Mouse (Mus musculus): ENCODE data around the gene 1700042G07Rik. TPM values are rescaled to one million over a fixed set of nuclear protein-coding genes. Genes with fewer than 3 reads are reported as not detected.
"Not testable (repeated sequence)": the region's sequence is repeated elsewhere in the genome, so short reads cannot be mapped to it uniquely, and the experiment has no call there.

Gene 1700042G07Rik
- total and polyA plus RNA-seq, 2 experiments from 2014 or later: not detected

- DNase-seq (ENCODE audit: low spot score) (no peak), ATAC-seq (ENCODE audit: low FRiP score) (no peak)
- no peak for TF ChIP-seq CTCF (IDR thresholded peaks at IDR 0.05)
- Histone ChIP-seq H3K9ac (replicated peaks; ENCODE audit: low read length, poor library complexity, severe bottlenecking) (no peak overlapping the region), H3K9me3 (ENCODE audit: low read length) (no peaks in the 10 kb centered on the region), H3K27me3 (ENCODE audit: insufficient read depth, low read length) (no peaks in the 10 kb centered on the region), H3K27ac (ENCODE audit: low read depth, low read length) (no peak overlapping the region), H3K4me1 (ENCODE audit: insufficient read depth, low read length) (no peaks in the 10 kb centered on the region), H3K4me2 (ENCODE audit: low read depth, low read length, poor library complexity, severe bottlenecking) (no peak overlapping the region), H3K4me3 (ENCODE audit: low read depth, low read length) (no peak overlapping the region), H3K36me3 (ENCODE audit: insufficient read depth, low read length) (no peaks in the 10 kb centered on the region)
- 72% methylated on average over 3 of the region's 3 CpGs for WGBS
Observed at GRCm38 (mm10) chr4:116204422-116204821, 31.2 kb downstream of the 1700042G07Rik start.

GRCm38 (mm10) chr4:116206531-116206930 lies 33.4 kb downstream of the 1700042G07Rik start:
- 89% methylated on average over 4 of the region's 4 CpGs for WGBS
- no peaks in the 10 kb centered on the region for H3K4me1 ChIP-seq (ENCODE audit: insufficient read depth, low read length)
- H3K27me3 ChIP-seq (ENCODE audit: insufficient read depth, low read length): no peaks in the 10 kb centered on the region
- no peak overlapping the region for H3K4me2 ChIP-seq (ENCODE audit: low read depth, low read length, poor library complexity, severe bottlenecking)
- TF ChIP-seq CTCF (IDR thresholded peaks at IDR 0.05): no peak
- no peaks in the 10 kb centered on the region for H3K9me3 ChIP-seq (ENCODE audit: low read length)
- no peak overlapping the region for H3K27ac ChIP-seq (ENCODE audit: low read depth, low read length)
- no peaks in the 10 kb centered on the region for H3K36me3 ChIP-seq (ENCODE audit: insufficient read depth, low read length)
- no peak overlapping the region for H3K4me3 ChIP-seq (ENCODE audit: low read depth, low read length)
- ATAC-seq (ENCODE audit: low FRiP score) (no peak), DNase-seq (ENCODE audit: low spot score) (no peak)
- H3K9ac ChIP-seq (replicated peaks; ENCODE audit: low read length, poor library complexity, severe bottlenecking): no peak overlapping the region

DNA sequence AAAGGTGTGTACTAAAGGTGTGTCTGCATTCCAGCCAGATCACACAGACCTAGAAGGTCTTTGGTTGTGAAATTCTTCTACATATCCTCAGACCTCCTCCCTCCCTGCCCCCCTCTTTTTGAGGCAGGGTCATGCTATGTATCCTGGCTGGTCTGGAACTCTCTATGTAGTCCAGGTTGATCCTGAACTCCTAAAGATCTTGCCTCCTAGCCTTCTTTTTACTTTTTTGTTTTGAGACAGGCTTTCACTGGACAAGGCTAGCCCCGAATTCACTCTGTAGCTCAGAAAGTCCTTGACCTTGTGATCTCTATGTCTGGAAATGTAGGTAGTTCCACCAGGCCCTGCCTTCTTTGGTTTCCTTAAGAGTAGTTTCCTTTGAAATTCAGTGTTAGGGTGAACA lies 35.7 kb downstream of the 1700042G07Rik start:
- ATAC-seq (ENCODE audit: low FRiP score): no peak

GRCm38 (mm10) chr4:116215895-116216605 lies 42.9 kb downstream of the 1700042G07Rik start:
- no peak overlapping the region for H3K4me2 ChIP-seq (ENCODE audit: low read depth, low read length, poor library complexity, severe bottlenecking)
- 89% methylated on average over 2 of the region's 2 CpGs for WGBS
- H3K36me3 ChIP-seq (ENCODE audit: insufficient read depth, low read length): no peaks in the 10 kb centered on the region
- no peaks in the 10 kb centered on the region for H3K27me3 ChIP-seq (ENCODE audit: insufficient read depth, low read length)
- H3K9ac ChIP-seq (replicated peaks; ENCODE audit: low read length, poor library complexity, severe bottlenecking): no peak overlapping the region
- H3K4me1 ChIP-seq (ENCODE audit: insufficient read depth, low read length): peaks cover 4% of the 10 kb centered on the region; the same call in 1 of the 2 replicates
- no peak for DNase-seq (ENCODE audit: low spot score)
- H3K4me3 ChIP-seq (ENCODE audit: low read depth, low read length): no peak overlapping the region
- no peak overlapping the region for H3K27ac ChIP-seq (ENCODE audit: low read depth, low read length)
- no peaks in the 10 kb centered on the region for H3K9me3 ChIP-seq (ENCODE audit: low read length)
- TF ChIP-seq CTCF (IDR thresholded peaks at IDR 0.05): no peak
- ATAC-seq (ENCODE audit: low FRiP score): no peak

More for the DNA sequence above, 35.7 kb downstream of the 1700042G07Rik start:
- Histone ChIP-seq H3K27me3 (ENCODE audit: insufficient read depth, low read length) (no peaks in the 10 kb centered on the region), H3K27ac (ENCODE audit: low read depth, low read length) (no peak overlapping the region), H3K4me1 (ENCODE audit: insufficient read depth, low read length) (no peaks in the 10 kb centered on the region), H3K36me3 (ENCODE audit: insufficient read depth, low read length) (no peaks in the 10 kb centered on the region), H3K4me3 (ENCODE audit: low read depth, low read length) (no peak overlapping the region), H3K9ac (replicated peaks; ENCODE audit: low read length, poor library complexity, severe bottlenecking) (no peak overlapping the region), H3K9me3 (ENCODE audit: low read length) (no peaks in the 10 kb centered on the region), H3K4me2 (ENCODE audit: low read depth, low read length, poor library complexity, severe bottlenecking) (no peak overlapping the region)
- 76% methylated on average over 1 of the region's 1 CpGs for WGBS
- no peak for TF ChIP-seq CTCF (IDR thresholded peaks at IDR 0.05)
- DNase-seq (ENCODE audit: low spot score): no peak

GRCm38 (mm10) chr4:116217046-116217445 lies 43.9 kb downstream of the 1700042G07Rik start:
- no peak overlapping the region for H3K27ac ChIP-seq (ENCODE audit: low read depth, low read length)
- no peak for TF ChIP-seq CTCF (IDR thresholded peaks at IDR 0.05)
- ATAC-seq (ENCODE audit: low FRiP score) (no peak), DNase-seq (ENCODE audit: low spot score) (peak; percentile 47)
- WGBS: 60% methylated on average over 2 of the region's 2 CpGs
- no peak overlapping the region for H3K4me3 ChIP-seq (ENCODE audit: low read depth, low read length)
- H3K9ac ChIP-seq (replicated peaks; ENCODE audit: low read length, poor library complexity, severe bottlenecking): no peak overlapping the region
- no peaks in the 10 kb centered on the region for H3K27me3 ChIP-seq (ENCODE audit: insufficient read depth, low read length)
- H3K9me3 ChIP-seq (ENCODE audit: low read length): no peaks in the 10 kb centered on the region
- H3K4me1 ChIP-seq (ENCODE audit: insufficient read depth, low read length): peaks cover 4% of the 10 kb centered on the region; the same call in 1 of the 2 replicates
- no peaks in the 10 kb centered on the region for H3K36me3 ChIP-seq (ENCODE audit: insufficient read depth, low read length)
- H3K4me2 ChIP-seq (ENCODE audit: low read depth, low read length, poor library complexity, severe bottlenecking): no peak overlapping the region

DNA sequence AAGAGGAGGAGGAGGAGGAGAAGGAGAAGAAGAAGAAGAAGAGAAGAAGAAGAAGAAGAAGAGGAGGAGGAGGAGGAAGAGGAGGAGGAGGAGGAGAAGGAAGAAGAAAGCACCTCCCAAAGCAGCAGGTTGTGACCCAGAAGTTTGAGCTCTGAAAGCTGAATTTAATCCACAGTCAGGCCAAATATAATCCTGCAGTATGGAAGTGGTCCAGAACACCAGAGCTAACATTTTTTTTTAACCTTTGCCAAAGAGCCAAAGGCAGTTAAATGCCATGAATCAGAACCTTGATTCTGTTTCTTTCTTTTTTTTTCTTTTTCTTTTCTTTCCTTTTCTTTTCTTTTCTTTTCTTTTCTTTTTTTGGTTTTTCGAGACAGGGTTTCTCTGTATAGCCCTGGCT lies 44.5 kb downstream of the 1700042G07Rik start:
- H3K9me3 ChIP-seq (ENCODE audit: low read length); H3K9ac ChIP-seq (replicated peaks; ENCODE audit: low read length, poor library complexity, severe bottlenecking); H3K27ac ChIP-seq (ENCODE audit: low read depth, low read length); H3K4me2 ChIP-seq (ENCODE audit: low read depth, low read length, poor library complexity, severe bottlenecking); H3K4me1 ChIP-seq (ENCODE audit: insufficient read depth, low read length); ATAC-seq (ENCODE audit: low FRiP score); H3K36me3 ChIP-seq (ENCODE audit: insufficient read depth, low read length); H3K27me3 ChIP-seq (ENCODE audit: insufficient read depth, low read length); DNase-seq (ENCODE audit: low spot score); H3K4me3 ChIP-seq (ENCODE audit: low read depth, low read length): not testable (repeated sequence)
- 79% methylated on average over 1 of the region's 1 CpGs for WGBS

Data from midbrain, postnatal 0 days (tissue).